Mouse (Mus musculus) kidney, postnatal 0 days (tissue): Measurements from ENCODE around the gene Piezo1. TPM values are rescaled to one million over a fixed set of nuclear protein-coding genes. Genes with fewer than 3 reads are reported as not detected.

Experiments
- ATAC-seq: fragments of 200-750 bp; cut with Nextera tagmentation; replicated peaks from 2 replicates; pipeline ENCODE4 v1.8.0; 2017; ENCODE audit warnings: low read depth, moderate number of reproducible peaks, moderate TSS enrichment, moderate library complexity; ENCODE audit not compliant: low FRiP score
- DNase-seq: peaks from one replicate; pipeline ENCODE4 v3.0.0-alpha.2; 2016; ENCODE audit warnings: low spot score
- H3K27ac ChIP-seq: fragments of 300-500 bp; sonication (generic); 2 replicates; pipeline ENCODE4 v1.5.1; 2014; ENCODE audit warnings: mild to moderate bottlenecking
- H3K27me3 ChIP-seq: fragments of 300-500 bp; sonication (generic); 2 replicates; pipeline ENCODE4 v1.6.1; 2014; ENCODE audit warnings: low read length, mixed read lengths; ENCODE audit not compliant: insufficient read depth
- H3K36me3 ChIP-seq: fragments of 300-500 bp; sonication (generic); 2 replicates; pipeline ENCODE4 v1.6.1; 2014; ENCODE audit warnings: low read length, mixed read lengths; ENCODE audit not compliant: insufficient read depth
- H3K4me1 ChIP-seq: fragments of 300-500 bp; sonication (generic); replicated peaks from 2 replicates; pipeline ENCODE4 v1.6.1; 2014; ENCODE audit warnings: antibody characterized with exemption, low read length, mixed read lengths; ENCODE audit not compliant: insufficient read depth
- H3K4me2 ChIP-seq: fragments of 300-500 bp; sonication (generic); 2 replicates; pipeline ENCODE4 v1.6.1; 2014; ENCODE audit warnings: mild to moderate bottlenecking, low read length, moderate library complexity, mixed read lengths
- H3K4me3 ChIP-seq: fragments of 300-500 bp; sonication (generic); replicated peaks from 2 replicates; pipeline ENCODE4 v1.5.1; 2014; ENCODE audit warnings: low read depth, low read length
- H3K9ac ChIP-seq: fragments of 300-500 bp; sonication (generic); 2 replicates; pipeline ENCODE4 v1.6.1; 2014; ENCODE audit warnings: low read depth, low read length
- H3K9me3 ChIP-seq: fragments of 300-500 bp; sonication (generic); replicated peaks from 2 replicates; pipeline ENCODE4 v1.6.1; 2016; ENCODE audit warnings: low read length, inconsistent platforms, mixed read lengths
- CTCF ChIP-seq: IDR thresholded peaks from 2 replicates; pipeline ENCODE4 v1.5.1; 2016; ENCODE audit warnings: antibody characterized with exemption, low read depth, mild to moderate bottlenecking, moderate library complexity
- whole genome bisulfite sequencing: fragments of 180-500 bp; shearing (Covaris S2); extraction: QIAGEN DNeasy Blood & Tissue Kit; methylation state at CpG from one replicate; pipeline ENCODE4 v1.1.7; 2014; 5-methylcytosine and 5-hydroxymethylcytosine counted together
- polyA plus RNA-seq: library from polyadenylated mRNA; unstranded; fragments of >200 nt; fragmentation: Nextera tagmentation; extraction: Ambion mirVana; gene quantifications from 2 replicates; pipeline ENCODE4 v1.2.1, GENCODE M21; 2015

The Piezo1 gene
- polyA plus RNA-seq, 1 experiment from 2014 or later, result 14.9 TPM

GRCm38 (mm10) chr8:122520611-122521010 is 30.5 kb downstream of the Piezo1 start:
- no peaks in the 10 kb centered on the region for H3K36me3 ChIP-seq
- no peak overlapping the region for H3K9ac ChIP-seq
- H3K4me3 ChIP-seq, result no peak overlapping the region
- no peaks in the 10 kb centered on the region for H3K27me3 ChIP-seq
- no peak for ATAC-seq
- WGBS, result 73% methylated on average over 11 of the region's 11 CpGs
- DNase-seq, result no peak
- peaks cover 44% of the 10 kb centered on the region for H3K4me1 ChIP-seq
- no peak overlapping the region for H3K4me2 ChIP-seq
- H3K27ac ChIP-seq, result peak overlapping the region; percentile 68
- no peak for TF ChIP-seq CTCF
- no peaks in the 10 kb centered on the region for H3K9me3 ChIP-seq

GRCm38 (mm10) chr8:122517541-122518190 is 33.5 kb downstream of the Piezo1 start:
- H3K27me3 ChIP-seq, result no peaks in the 10 kb centered on the region
- H3K27ac ChIP-seq, result peak overlapping the region; percentile 91
- peak overlapping the region; percentile 25 for H3K4me2 ChIP-seq
- H3K36me3 ChIP-seq, result no peaks in the 10 kb centered on the region
- H3K9ac ChIP-seq, result 0 out of 2 replicates have a peak overlapping the region, but pooled peaks have one; percentile 36
- ATAC-seq (peak; percentile 57), DNase-seq (peak; percentile 85)
- 23% methylated on average over 6 of the region's 6 CpGs for WGBS
- TF ChIP-seq CTCF, result 0 out of 2 replicates have a peak, but pooled peaks have one; percentile 6
- H3K9me3 ChIP-seq, result no peaks in the 10 kb centered on the region
- peaks cover 16% of the 10 kb centered on the region for H3K4me1 ChIP-seq
- H3K4me3 ChIP-seq, result no peak overlapping the region

- no peak for DNase-seq
- WGBS, result 83% methylated on average over 14 of the region's 14 CpGs
These were observed 35.4 kb downstream of the Piezo1 start for GRCm38 (mm10) chr8:122515699-122516098.

GRCm38 (mm10) chr8:122512392-122512791 is 38.7 kb downstream of the Piezo1 start:
- Histone ChIP-seq H3K9me3 (no peaks in the 10 kb centered on the region), H3K4me1 (peaks cover 13% of the 10 kb centered on the region), H3K4me3 (no peak overlapping the region), H3K9ac (0 out of 2 replicates have a peak overlapping the region, but pooled peaks have one; percentile 18), H3K36me3 (no peaks in the 10 kb centered on the region), H3K27ac (peak overlapping the region; percentile 71; the same call in 1 of the 2 replicates), H3K4me2 (no peak overlapping the region), H3K27me3 (no peaks in the 10 kb centered on the region)
- DNase-seq (no peak), ATAC-seq (no peak)
- no peak for TF ChIP-seq CTCF
- 58% methylated on average over 7 of the region's 7 CpGs for WGBS

More at GRCm38 (mm10) chr8:122515699-122516098, 35.4 kb downstream of the Piezo1 start:
- no peaks in the 10 kb centered on the region for H3K36me3 ChIP-seq
- no peak overlapping the region for H3K4me3 ChIP-seq
- no peaks in the 10 kb centered on the region for H3K27me3 ChIP-seq
- no peak for TF ChIP-seq CTCF
- no peak for ATAC-seq
- H3K9ac ChIP-seq, result no peak overlapping the region
- H3K4me2 ChIP-seq, result no peak overlapping the region
- H3K9me3 ChIP-seq, result no peaks in the 10 kb centered on the region
- no peak overlapping the region for H3K27ac ChIP-seq
- H3K4me1 ChIP-seq, result peaks cover 23% of the 10 kb centered on the region

GRCm38 (mm10) chr8:122511552-122511951 is 39.6 kb downstream of the Piezo1 start:
- no peak overlapping the region for H3K4me2 ChIP-seq
- no peak for TF ChIP-seq CTCF
- H3K36me3 ChIP-seq, result no peaks in the 10 kb centered on the region
- 26% methylated on average over 16 of the region's 16 CpGs for WGBS
- peak overlapping the region; percentile 71 for H3K27ac ChIP-seq
- DNase-seq (peak; percentile 84), ATAC-seq (peak; percentile 46)
- H3K27me3 ChIP-seq, result no peaks in the 10 kb centered on the region
- H3K9me3 ChIP-seq, result no peaks in the 10 kb centered on the region
- peaks cover 9% of the 10 kb centered on the region for H3K4me1 ChIP-seq
- H3K9ac ChIP-seq, result no peak overlapping the region
- no peak overlapping the region for H3K4me3 ChIP-seq

- TF ChIP-seq CTCF, result peak; percentile 95
- 26% methylated on average over 10 of the region's 10 CpGs for WGBS
- H3K9me3 ChIP-seq, result no peaks in the 10 kb centered on the region
- H3K36me3 ChIP-seq, result peaks cover 35% of the 10 kb centered on the region
- H3K4me2 ChIP-seq, result no peak overlapping the region
- no peaks in the 10 kb centered on the region for H3K27me3 ChIP-seq
- H3K9ac ChIP-seq, result no peak overlapping the region
- ATAC-seq (no peak; the same call in 1 of the 2 replicates), DNase-seq (peak; percentile 95)
- no peaks in the 10 kb centered on the region for H3K4me1 ChIP-seq
- no peak overlapping the region for H3K27ac ChIP-seq
- H3K4me3 ChIP-seq, result no peak overlapping the region
These were observed 50.3 kb downstream of the Piezo1 start for GRCm38 (mm10) chr8:122500856-122501255.
